In the genomic region with DNA sequence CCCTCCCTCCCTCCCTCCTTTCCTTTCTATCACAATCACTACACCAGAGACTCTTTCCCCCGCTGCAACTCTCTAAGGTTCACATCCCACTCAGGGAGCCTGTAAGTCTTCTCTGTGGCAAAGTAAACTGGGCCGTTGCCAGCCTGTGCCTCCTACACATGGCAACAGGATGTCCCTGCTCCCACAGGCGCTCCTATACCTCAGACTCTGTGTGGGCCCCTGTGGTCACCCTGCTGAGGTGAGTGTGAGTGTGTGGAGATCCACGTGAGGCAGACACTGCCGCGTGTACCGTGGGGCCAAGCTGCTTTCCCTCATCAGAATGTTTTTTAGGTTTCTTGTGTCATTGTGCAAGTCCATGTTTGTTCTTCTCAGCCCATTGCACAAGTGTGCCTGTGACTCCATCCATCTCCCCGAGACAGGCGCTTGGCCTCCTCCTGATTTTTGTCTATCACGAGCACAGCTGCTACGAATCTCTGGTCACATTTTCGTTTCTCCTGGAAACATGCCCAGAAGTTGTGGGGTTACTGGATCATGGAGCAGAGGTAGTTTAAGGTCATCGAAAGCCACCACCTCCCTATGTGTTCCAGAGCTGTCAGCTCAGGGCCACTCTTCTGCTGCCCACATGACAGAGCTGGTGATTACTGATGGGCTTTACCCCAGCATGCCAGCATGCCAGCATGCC, we compare ENCODE assay signal across 9 mouse cellular contexts. TPM values are rescaled to one million over a fixed set of nuclear protein-coding genes. Genes with fewer than 3 reads are reported as not detected.
A peak's percentile ranks its signal among the peaks of the same experiment; 100 is the strongest.
DNase-seq lines count a peak whose midpoint lies in the region; ATAC-seq and TF ChIP-seq lines count a peak whose summit lies in the region.
"Had no signal": no experiment of that assay in that cellular context is flagged by ENCODE, and none has a peak within 500 bp of the region (broad histone marks: within the 10 kb centered on the region; RNA-seq: fewer than 3 reads in every experiment).

No protein-coding gene starts in this region.

- no peaks in the 10 kb centered on the region; the same call in 1 of the 2 replicates for H3K27me3 ChIP-seq in liver, embryonic 16.5 days (ENCODE audit: control insufficient read depth, insufficient read depth, low read depth, low read length)
- H3K27me3 ChIP-seq in liver, embryonic 11.5 days (replicated peaks; ENCODE audit: control insufficient read depth, insufficient read depth, low read length), result no peaks in the 10 kb centered on the region; the same call in 1 of the 2 replicates
- H3K27me3 ChIP-seq in thymus, adult 2 months (ENCODE audit: control insufficient read depth, insufficient read depth, low read length), result no peaks in the 10 kb centered on the region

- no peaks in the 10 kb centered on the region for H3K36me3 ChIP-seq in liver, embryonic 16.5 days (ENCODE audit: control insufficient read depth, insufficient read depth)
- no peaks in the 10 kb centered on the region for H3K36me3 ChIP-seq in liver, embryonic 11.5 days (ENCODE audit: control insufficient read depth, insufficient read depth, low read length)
- H3K36me3 ChIP-seq in thymus, adult 2 months (ENCODE audit: control insufficient read depth, insufficient read depth, low read length), result no peaks in the 10 kb centered on the region

- H3K4me2 ChIP-seq in liver, embryonic 16.5 days (ENCODE audit: low read depth, low read length), result no peak overlapping the region
- H3K4me2 ChIP-seq in liver, embryonic 11.5 days, result no peak overlapping the region

- no peaks in the 10 kb centered on the region for H3K9me3 ChIP-seq in liver, embryonic 16.5 days (replicated peaks; ENCODE audit: control insufficient read depth, low read length)
- no peaks in the 10 kb centered on the region for H3K9me3 ChIP-seq in liver, embryonic 11.5 days (ENCODE audit: control insufficient read depth, low read length)

- H3K9ac ChIP-seq in liver, embryonic 16.5 days (ENCODE audit: low read depth, low read length), result no peak overlapping the region
- no peak overlapping the region for H3K9ac ChIP-seq in liver, embryonic 11.5 days (ENCODE audit: low read depth, low read length)

- TF ChIP-seq POLR2A in thymus, adult 2 months (IDR thresholded peaks at IDR 0.05; ENCODE audit: control insufficient read depth, extremely low read depth, insufficient read depth, low read length, poor library complexity), result no peak

- DNase-seq in liver, embryonic 11.5 days (ENCODE audit: low spot score), result no peak
- DNase-seq in gonadal fat pad, adult 2 months (ENCODE audit: low read depth), result peak; percentile 78
- peak; percentile 50 to 69 for DNase-seq in kidney, postnatal 4 days
- peak; percentile 64 for DNase-seq in telencephalon, adult 2 months (ENCODE audit: low read depth, low spot score)
- DNase-seq in layer of hippocampus, postnatal 25 days (ENCODE audit: extremely low spot score in 1 of 2, low spot score in 1 of 2), result no peak
- DNase-seq in spleen, adult 18-20 months, result no peak
- DNase-seq in thymus, adult 2 months, result no peak

- 48% methylated on average over 13 of the region's 13 CpGs for WGBS in liver, embryonic 16.5 days (ENCODE audit: insufficient replicate concordance)
- 75% methylated on average over 13 of the region's 13 CpGs for WGBS in liver, embryonic 11.5 days
- WGBS in thymus, adult 2 months, result 59% methylated on average over 13 of the region's 13 CpGs

- peak; percentile 53 for ATAC-seq in liver, embryonic 16.5 days (ENCODE audit: low read depth)
- ATAC-seq in liver, embryonic 11.5 days (replicated peaks; ENCODE audit: low FRiP score), result no peak

- no peak overlapping the region for H3K27ac ChIP-seq in liver, embryonic 16.5 days (ENCODE audit: low read length)
- no peak overlapping the region for H3K27ac ChIP-seq in liver, embryonic 11.5 days (ENCODE audit: low read depth, low read length)
- H3K27ac ChIP-seq in thymus, adult 2 months (ENCODE audit: control insufficient read depth, insufficient read depth, low read length), result no peak overlapping the region

- no peak overlapping the region for H3K4me3 ChIP-seq in liver, embryonic 16.5 days (ENCODE audit: low read depth, low read length)
- no peak overlapping the region for H3K4me3 ChIP-seq in liver, embryonic 11.5 days (ENCODE audit: low read depth, low read length)
- H3K4me3 ChIP-seq in thymus, adult 2 months (ENCODE audit: control insufficient read depth, insufficient read depth, low read length), result no peak overlapping the region

- no peak for TF ChIP-seq CTCF in thymus, adult 2 months (IDR thresholded peaks at IDR 0.05; ENCODE audit: borderline replicate concordance, control insufficient read depth, extremely low read depth, insufficient read depth, low read length, poor library complexity)

- H3K4me1 ChIP-seq in liver, embryonic 16.5 days (ENCODE audit: control insufficient read depth, low read depth, low read length), result no peaks in the 10 kb centered on the region
- H3K4me1 ChIP-seq in liver, embryonic 11.5 days (replicated peaks; ENCODE audit: control insufficient read depth, insufficient read depth, low read length), result no peaks in the 10 kb centered on the region; the same call in 1 of the 2 replicates
- H3K4me1 ChIP-seq in thymus, adult 2 months (replicated peaks; ENCODE audit: control insufficient read depth, insufficient read depth, low read length), result no peaks in the 10 kb centered on the region

RNA-seq across cellular contexts. Expression of a gene that starts 10.3 kb away (rescaled TPM):
- 0.28 and 0.30 TPM in 2 replicates for polyA plus RNA-seq in liver, embryonic 16.5 days (2015; fragmentation: Nextera tagmentation; extraction: Ambion mirVana)
- 0.38 and 0.73 TPM in 2 replicates for polyA plus RNA-seq in liver, embryonic 11.5 days (2014; fragmentation: Nextera tagmentation; extraction: Ambion mirVana)
- 32.2 and 54.1 TPM in 2 replicates for polyA plus RNA-seq in gonadal fat pad, adult 2 months (2012; rRNA removed)
- total RNA-seq in layer of hippocampus, postnatal 25 days (2021), result 1 to 10 TPM; 1.4 to 3.5 TPM
- 9.1 and 14.7 TPM in 2 replicates for polyA plus RNA-seq in thymus, adult 2 months (2012; rRNA removed)
- total RNA-seq: hematopoietic stem cell, adult 5-6 weeks had no signal

RNA-seq across cellular contexts. Expression of a gene that starts 49.8 kb away (rescaled TPM):
- 0.21 and 0.27 TPM in 2 replicates for polyA plus RNA-seq in liver, embryonic 16.5 days (2015; fragmentation: Nextera tagmentation; extraction: Ambion mirVana)
- polyA plus RNA-seq in liver, embryonic 11.5 days (2014; fragmentation: Nextera tagmentation; extraction: Ambion mirVana), result 0.52 and 0.59 TPM in 2 replicates
- polyA plus RNA-seq in gonadal fat pad, adult 2 months (2012; rRNA removed), result 8.8 and 10.5 TPM in 2 replicates
- 1 to 10 TPM; 5.2 to 6.6 TPM for total RNA-seq in layer of hippocampus, postnatal 25 days (2021)
- 6.3 and 6.6 TPM in 2 replicates for polyA plus RNA-seq in thymus, adult 2 months (2012; rRNA removed)
- total RNA-seq: hematopoietic stem cell, adult 5-6 weeks had no signal

Comparison
In these comparisons a context has a peak if more than half of its experiments do, and no peak if none do; other contexts are left out.
1. DNase-seq: peak in gonadal fat pad, adult 2 months (single experiment), kidney, postnatal 4 days (2 of 2) and telencephalon, adult 2 months (single experiment); none in liver, embryonic 11.5 days (single experiment), layer of hippocampus, postnatal 25 days (0 of 2), spleen, adult 18-20 months (0 of 2) and thymus, adult 2 months (single experiment).